Mouse (Mus musculus) myocyte (in vitro differentiated cells): ENCODE measurements around the gene Bhlhe40. TPM values are rescaled to one million over a fixed set of nuclear protein-coding genes. Genes with fewer than 3 reads are reported as not detected.

Experiments used
- H3K27me3 ChIP-seq: one replicate; pipeline ENCODE4 v1.6.1; 2011; ENCODE audit not compliant: control insufficient read depth, insufficient read depth, insufficient read length
- H3K36me3 ChIP-seq: one replicate; pipeline ENCODE4 v1.6.1; 2011; ENCODE audit not compliant: control insufficient read depth, insufficient read depth
- H3K4me2 ChIP-seq: one replicate; pipeline ENCODE4 v1.6.1; 2011; ENCODE audit warnings: low read depth, control low read depth
- H3K4me3 ChIP-seq: one replicate; pipeline ENCODE4 v1.5.1; 2011; ENCODE audit warnings: mild to moderate bottlenecking, control low read depth, moderate library complexity
- H3K79me2 ChIP-seq: one replicate; pipeline ENCODE4 v1.6.1; 2011; ENCODE audit not compliant: control insufficient read depth, insufficient read depth
- H3ac ChIP-seq: one replicate; pipeline ENCODE4 v1.6.1; 2011; ENCODE audit not compliant: control insufficient read depth, insufficient read length
- CEBPB ChIP-seq: IDR thresholded peaks from 2 replicates; pipeline ENCODE4 v1.6.1; 2011; ENCODE audit warnings: mild to moderate bottlenecking, moderate library complexity; ENCODE audit not compliant: poor library complexity, insufficient read depth, severe bottlenecking
- E2F4 ChIP-seq: IDR thresholded peaks from one replicate; pipeline ENCODE4 v1.6.1; 2011; ENCODE audit warnings: mild to moderate bottlenecking, control low read depth, moderate library complexity; ENCODE audit not compliant: insufficient read depth
- MAX ChIP-seq: IDR thresholded peaks from one replicate; pipeline ENCODE4 v1.6.1; 2011; ENCODE audit warnings: low read depth, mild to moderate bottlenecking, control low read depth
- MYOD1 ChIP-seq, 3 experiments: IDR thresholded peaks; one replicate each; pipeline ENCODE4 v1.6.1; 2011; ENCODE audit warnings: control low read depth in 2 of 3, low read depth in 2 of 3, mild to moderate bottlenecking in 2 of 3, moderate library complexity in 1 of 3; ENCODE audit not compliant: insufficient read length in 2 of 3, control insufficient read depth in 1 of 3
- MYOG ChIP-seq, 3 experiments: IDR thresholded peaks; one replicate each; pipeline ENCODE4 v1.6.1; 2011; ENCODE audit warnings: control low read depth in 2 of 3, low read depth in 2 of 3, mild to moderate bottlenecking in 2 of 3; ENCODE audit not compliant: insufficient read length in 2 of 3, control insufficient read depth in 1 of 3, insufficient read depth in 1 of 3
- POLR2A ChIP-seq: IDR thresholded peaks from one replicate; pipeline ENCODE4 v1.6.1; 2011; ENCODE audit warnings: low read depth, mild to moderate bottlenecking, control low read depth, moderate library complexity; ENCODE audit not compliant: insufficient read length
- POLR2AphosphoS2 ChIP-seq: IDR thresholded peaks from one replicate; pipeline ENCODE4 v1.6.1; 2011; ENCODE audit warnings: low read depth, control low read depth; ENCODE audit not compliant: insufficient read length
- REST ChIP-seq: IDR thresholded peaks from one replicate; pipeline ENCODE4 v1.6.1; 2011; ENCODE audit warnings: mild to moderate bottlenecking, control low read depth, moderate library complexity; ENCODE audit not compliant: insufficient read depth, insufficient read length
- SRF ChIP-seq: IDR thresholded peaks from one replicate; pipeline ENCODE4 v1.6.1; 2011; ENCODE audit warnings: low read depth; ENCODE audit not compliant: control insufficient read depth, insufficient read length
- TCF12 ChIP-seq: IDR thresholded peaks from one replicate; pipeline ENCODE4 v1.6.1; 2011; ENCODE audit warnings: mild to moderate bottlenecking, control low read depth; ENCODE audit not compliant: poor library complexity, insufficient read depth, severe bottlenecking
- TCF3 ChIP-seq: IDR thresholded peaks from one replicate; pipeline ENCODE4 v1.6.1; 2011; ENCODE audit warnings: low read depth, control low read depth; ENCODE audit not compliant: insufficient read length
- USF1 ChIP-seq: IDR thresholded peaks from one replicate; pipeline ENCODE4 v1.6.1; 2011; ENCODE audit warnings: low read depth, mild to moderate bottlenecking, control low read depth, moderate library complexity
- polyA plus RNA-seq: library from polyadenylated mRNA; unstranded; fragments of >200 nt; fragmentation: generic; extraction: Trizol; gene quantifications from one replicate; pipeline ENCODE4 v1.2.1, GENCODE M21; 2012; ENCODE audit warnings: missing spikeins

Gene Bhlhe40
- polyA plus RNA-seq, 1 experiment = 120 TPM

DNA sequence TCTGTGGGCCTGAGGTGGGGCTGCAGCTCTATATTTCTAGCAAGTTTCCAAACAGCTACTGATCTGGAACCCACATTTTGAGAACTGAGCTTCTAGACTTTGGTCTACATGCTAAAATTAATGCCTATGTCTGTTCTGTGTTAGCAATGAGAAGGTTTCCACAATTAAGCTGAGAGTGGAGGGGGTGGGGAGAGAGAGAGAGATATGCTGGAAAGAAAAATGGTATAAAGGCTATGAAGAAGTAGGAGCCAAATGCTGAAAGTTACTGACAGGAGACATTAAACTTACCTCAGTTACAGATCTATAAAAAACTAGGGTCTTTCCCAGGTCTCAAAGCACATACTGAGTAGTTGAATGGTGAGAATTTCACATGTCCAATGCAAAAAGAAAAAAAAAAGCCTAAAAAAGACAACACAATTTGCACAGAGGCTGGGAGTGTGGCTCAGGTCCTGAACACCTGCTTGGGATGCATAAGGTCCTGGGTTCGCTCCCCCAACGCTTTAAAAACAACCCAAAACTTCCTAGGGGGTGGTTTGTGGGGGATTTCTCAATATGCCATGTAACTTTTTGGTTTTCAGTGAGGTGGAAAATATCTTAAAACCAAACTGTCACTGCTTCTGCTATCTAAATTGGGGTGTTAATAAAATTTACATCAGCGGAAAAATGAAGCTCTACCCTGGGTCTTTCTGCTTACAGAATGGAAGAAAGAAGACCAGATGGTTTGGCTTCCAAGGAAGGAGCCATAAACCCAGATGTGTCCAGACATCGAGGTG is 50.9 kb downstream of the Bhlhe40 start:
- H3K4me2 ChIP-seq = no peak overlapping the region
- no peaks in the 10 kb centered on the region for H3K36me3 ChIP-seq
- H3ac ChIP-seq = no peak overlapping the region
- no peak overlapping the region for H3K4me3 ChIP-seq
- H3K27me3 ChIP-seq = no peaks in the 10 kb centered on the region
- H3K79me2 ChIP-seq = no peaks in the 10 kb centered on the region
- TF ChIP-seq POLR2A (no peak), SRF (no peak), E2F4 (no peak), REST (no peak), TCF12 (no peak), POLR2AphosphoS2 (no peak), USF1 (no peak), TCF3 (no peak), CEBPB (no peak), MYOG (IDR thresholded peaks at IDR 0.05; ENCODE audit: control insufficient read depth in 1 of 3, insufficient read depth in 1 of 3, insufficient read length in 2 of 3, low read depth in 2 of 3) (no peak), MYOD1 (IDR thresholded peaks at IDR 0.05; ENCODE audit: control insufficient read depth in 1 of 3, insufficient read length in 2 of 3, low read depth in 2 of 3) (no peak), MAX (no peak)

DNA sequence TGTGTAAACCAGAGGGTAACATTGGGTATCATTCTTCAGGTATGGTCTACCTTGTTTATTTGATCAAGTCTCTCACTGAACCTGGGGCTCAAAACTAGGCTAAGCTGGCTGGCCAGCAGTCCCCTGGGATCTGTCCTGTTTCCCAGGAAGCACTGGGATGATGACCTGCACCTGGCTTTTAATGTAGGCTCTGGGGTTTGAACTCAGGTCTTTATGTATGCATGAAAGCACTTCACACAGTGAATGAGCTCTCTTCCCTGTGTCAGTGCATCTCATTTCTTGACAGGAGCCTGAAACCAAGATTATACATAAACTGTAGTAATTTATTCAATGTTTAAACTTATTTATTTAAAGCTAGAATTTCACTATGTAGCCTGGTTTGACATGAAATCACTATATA is 51.7 kb downstream of the Bhlhe40 start:
- no peaks in the 10 kb centered on the region for H3K36me3 ChIP-seq
- no peak overlapping the region for H3K4me2 ChIP-seq
- H3K4me3 ChIP-seq = no peak overlapping the region
- H3ac ChIP-seq = no peak overlapping the region
- TF ChIP-seq CEBPB = no peak
- TF ChIP-seq TCF12 = no peak
- TF ChIP-seq MAX = no peak
- no peak for TF ChIP-seq E2F4
- TF ChIP-seq MYOD1 (IDR thresholded peaks at IDR 0.05; ENCODE audit: control insufficient read depth in 1 of 3, insufficient read length in 2 of 3, low read depth in 2 of 3) = no peak
- no peak for TF ChIP-seq USF1
- TF ChIP-seq POLR2A = no peak
- TF ChIP-seq TCF3 = no peak
- TF ChIP-seq POLR2AphosphoS2 = no peak
- no peak for TF ChIP-seq MYOG (IDR thresholded peaks at IDR 0.05; ENCODE audit: control insufficient read depth in 1 of 3, insufficient read depth in 1 of 3, insufficient read length in 2 of 3, low read depth in 2 of 3)
- no peak for TF ChIP-seq REST
- H3K27me3 ChIP-seq = no peaks in the 10 kb centered on the region
- H3K79me2 ChIP-seq = no peaks in the 10 kb centered on the region

DNA sequence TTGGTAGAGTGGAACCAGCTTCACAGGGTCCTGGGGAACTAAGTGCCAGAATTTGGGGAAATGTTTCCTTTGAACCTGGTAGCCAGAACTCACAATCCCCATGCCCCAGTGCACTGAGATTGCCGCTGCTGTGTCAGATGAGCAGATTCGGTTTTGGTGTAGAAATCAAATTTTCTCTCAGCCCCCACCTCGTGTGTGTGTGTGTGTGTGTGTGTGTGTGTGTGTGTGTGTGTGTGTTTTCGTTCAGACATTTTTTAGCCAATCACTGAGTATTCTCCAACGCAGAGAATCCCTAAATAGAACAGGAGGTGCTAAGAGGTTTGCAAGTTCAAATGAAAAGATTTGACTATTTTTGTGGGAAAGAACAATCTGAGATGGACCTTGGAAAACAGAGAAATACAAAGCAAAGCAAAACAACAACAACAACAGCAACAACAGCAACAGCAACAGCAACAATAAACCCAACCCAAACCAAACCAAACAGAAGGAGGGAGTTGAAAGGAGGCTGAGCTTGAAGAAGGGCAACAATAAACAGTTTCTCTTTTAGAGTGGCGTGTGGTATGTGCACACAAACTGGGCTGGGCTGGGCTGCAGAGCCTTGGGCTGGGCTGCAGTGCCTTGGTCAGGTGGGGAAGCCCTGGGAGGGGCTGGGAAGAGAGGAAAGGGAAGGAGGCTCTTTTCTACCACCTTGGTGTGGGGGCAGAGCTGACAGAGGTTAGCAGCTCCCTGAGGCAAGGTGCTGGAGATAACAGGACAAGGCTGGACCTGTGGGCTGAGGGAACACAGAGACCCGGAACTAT is 52.9 kb downstream of the Bhlhe40 start:
- Histone ChIP-seq H3K79me2 (no peaks in the 10 kb centered on the region), H3K4me3 (no peak overlapping the region), H3K27me3 (no peaks in the 10 kb centered on the region), H3K4me2 (no peak overlapping the region), H3ac (no peak overlapping the region), H3K36me3 (no peaks in the 10 kb centered on the region)
- no peak for TF ChIP-seq CEBPB
- TF ChIP-seq POLR2AphosphoS2 = no peak
- TF ChIP-seq POLR2A = no peak
- no peak for TF ChIP-seq USF1

Other genes with a start within 250 kb of the Bhlhe40 start
- gene Arl8b, start 122.5 kb downstream of the Bhlhe40 start, polyA plus RNA-seq = 41.2 TPM
- gene Edem1, start 168.0 kb downstream of the Bhlhe40 start, polyA plus RNA-seq = 15.4 TPM